Mouse (Mus musculus): ENCODE results near the gene Tcaf2. TPM values are rescaled to one million over a fixed set of nuclear protein-coding genes. Genes with fewer than 3 reads are reported as not detected.

Tcaf2 gene
- polyA plus RNA-seq, 1 experiment from 2014 or later: 2.1 TPM

- Histone ChIP-seq H3K36me3 (ENCODE audit: control insufficient read depth, insufficient read depth, low read length) (no peaks in the 10 kb centered on the region), H3K4me2 (ENCODE audit: low read depth, low read length, severe bottlenecking) (no peak overlapping the region), H3K4me3 (ENCODE audit: low read depth, low read length) (no peak overlapping the region), H3K27ac (ENCODE audit: low read depth, low read length) (no peak overlapping the region), H3K9me3 (ENCODE audit: control insufficient read depth, low read length) (no peaks in the 10 kb centered on the region), H3K4me1 (replicated peaks; ENCODE audit: control insufficient read depth, insufficient read depth, low read length) (no peaks in the 10 kb centered on the region), H3K27me3 (ENCODE audit: control insufficient read depth, insufficient read depth, low read length) (no peaks in the 10 kb centered on the region), H3K9ac (ENCODE audit: low read length) (no peak overlapping the region)
- WGBS: 84% methylated on average over 5 of the region's 5 CpGs
- no peak for ATAC-seq (replicated peaks; ENCODE audit: low FRiP score)
- DNase-seq (ENCODE audit: low spot score): no peak
Measured at GRCm38 (mm10) chr6:42586569-42586968, 58.5 kb downstream of the Tcaf2 start.

- Histone ChIP-seq H3K27me3 (ENCODE audit: control insufficient read depth, insufficient read depth, low read length) (no peaks in the 10 kb centered on the region), H3K4me3 (ENCODE audit: low read depth, low read length) (no peak overlapping the region), H3K4me1 (replicated peaks; ENCODE audit: control insufficient read depth, insufficient read depth, low read length) (no peaks in the 10 kb centered on the region), H3K36me3 (ENCODE audit: control insufficient read depth, insufficient read depth, low read length) (no peaks in the 10 kb centered on the region), H3K9me3 (ENCODE audit: control insufficient read depth, low read length) (no peaks in the 10 kb centered on the region), H3K9ac (ENCODE audit: low read length) (no peak overlapping the region), H3K4me2 (ENCODE audit: low read depth, low read length, severe bottlenecking) (no peak overlapping the region), H3K27ac (ENCODE audit: low read depth, low read length) (no peak overlapping the region)
- WGBS: 0% methylated on average over 7 of the region's 7 CpGs
- ATAC-seq (replicated peaks; ENCODE audit: low FRiP score): peak; percentile 44; the same call in 1 of the 2 replicates
- DNase-seq (ENCODE audit: low spot score): peak; percentile 76
Measured at GRCm38 (mm10) chr6:42583488-42583872, 61.6 kb downstream of the Tcaf2 start.

GRCm38 (mm10) chr6:42582741-42583487, 62.1 kb downstream of the Tcaf2 start:
- H3K36me3 ChIP-seq (ENCODE audit: control insufficient read depth, insufficient read depth, low read length): no peaks in the 10 kb centered on the region
- no peaks in the 10 kb centered on the region for H3K4me1 ChIP-seq (replicated peaks; ENCODE audit: control insufficient read depth, insufficient read depth, low read length)
- no peak for DNase-seq (ENCODE audit: low spot score)
- no peak overlapping the region for H3K27ac ChIP-seq (ENCODE audit: low read depth, low read length)
- no peak overlapping the region for H3K4me3 ChIP-seq (ENCODE audit: low read depth, low read length)
- ATAC-seq (replicated peaks; ENCODE audit: low FRiP score): no peak
- no peak overlapping the region for H3K4me2 ChIP-seq (ENCODE audit: low read depth, low read length, severe bottlenecking)
- H3K9ac ChIP-seq (ENCODE audit: low read length): no peak overlapping the region
- no peaks in the 10 kb centered on the region for H3K27me3 ChIP-seq (ENCODE audit: control insufficient read depth, insufficient read depth, low read length)
- H3K9me3 ChIP-seq (ENCODE audit: control insufficient read depth, low read length): no peaks in the 10 kb centered on the region
- 66% methylated on average over 9 of the region's 9 CpGs for WGBS

GRCm38 (mm10) chr6:42578678-42579077, 66.4 kb downstream of the Tcaf2 start:
- ATAC-seq (replicated peaks; ENCODE audit: low FRiP score) (no peak), DNase-seq (ENCODE audit: low spot score) (no peak)
- 89% methylated on average over 4 of the region's 4 CpGs for WGBS
- Histone ChIP-seq H3K27me3 (ENCODE audit: control insufficient read depth, insufficient read depth, low read length) (no peaks in the 10 kb centered on the region), H3K9me3 (ENCODE audit: control insufficient read depth, low read length) (no peaks in the 10 kb centered on the region), H3K27ac (ENCODE audit: low read depth, low read length) (no peak overlapping the region), H3K4me3 (ENCODE audit: low read depth, low read length) (no peak overlapping the region), H3K4me1 (replicated peaks; ENCODE audit: control insufficient read depth, insufficient read depth, low read length) (no peaks in the 10 kb centered on the region), H3K36me3 (ENCODE audit: control insufficient read depth, insufficient read depth, low read length) (no peaks in the 10 kb centered on the region), H3K9ac (ENCODE audit: low read length) (no peak overlapping the region), H3K4me2 (ENCODE audit: low read depth, low read length, severe bottlenecking) (no peak overlapping the region)

GRCm38 (mm10) chr6:42577433-42577832, 67.6 kb downstream of the Tcaf2 start:
- no peak for ATAC-seq (replicated peaks; ENCODE audit: low FRiP score)
- no peak overlapping the region for H3K4me3 ChIP-seq (ENCODE audit: low read depth, low read length)
- no peak overlapping the region for H3K4me2 ChIP-seq (ENCODE audit: low read depth, low read length, severe bottlenecking)
- H3K9me3 ChIP-seq (ENCODE audit: control insufficient read depth, low read length): no peaks in the 10 kb centered on the region
- DNase-seq (ENCODE audit: low spot score): no peak
- H3K36me3 ChIP-seq (ENCODE audit: control insufficient read depth, insufficient read depth, low read length): no peaks in the 10 kb centered on the region
- H3K4me1 ChIP-seq (replicated peaks; ENCODE audit: control insufficient read depth, insufficient read depth, low read length): no peaks in the 10 kb centered on the region
- no peak overlapping the region for H3K27ac ChIP-seq (ENCODE audit: low read depth, low read length)
- 97% methylated on average over 2 of the region's 2 CpGs for WGBS
- no peaks in the 10 kb centered on the region for H3K27me3 ChIP-seq (ENCODE audit: control insufficient read depth, insufficient read depth, low read length)
- H3K9ac ChIP-seq (ENCODE audit: low read length): no peak overlapping the region

Other genes with a start within 250 kb of the Tcaf2 start
- gene Tas2r143, start 245.0 kb downstream of the Tcaf2 start, polyA plus RNA-seq (2014; fragmentation: Nextera tagmentation; extraction: Ambion mirVana): not detected in 2 replicates
- not detected in 2 replicates for gene Tas2r135, start 239.8 kb downstream of the Tcaf2 start, polyA plus RNA-seq (2014; fragmentation: Nextera tagmentation; extraction: Ambion mirVana)
- gene Tas2r126, start 210.7 kb downstream of the Tcaf2 start, polyA plus RNA-seq (2014; fragmentation: Nextera tagmentation; extraction: Ambion mirVana): not detected in 2 replicates
- gene Olfr458, start 180.1 kb downstream of the Tcaf2 start, polyA plus RNA-seq (2014; fragmentation: Nextera tagmentation; extraction: Ambion mirVana): not detected in 2 replicates
- gene Olfr457, start 168.9 kb downstream of the Tcaf2 start, polyA plus RNA-seq (2014; fragmentation: Nextera tagmentation; extraction: Ambion mirVana): not detected in 2 replicates
- gene Olfr456, start 158.0 kb downstream of the Tcaf2 start, polyA plus RNA-seq (2014; fragmentation: Nextera tagmentation; extraction: Ambion mirVana): not detected in 2 replicates
- not detected in 2 replicates for gene Olfr455, start 97.7 kb downstream of the Tcaf2 start, polyA plus RNA-seq (2014; fragmentation: Nextera tagmentation; extraction: Ambion mirVana)
- not detected in 2 replicates for gene Tcaf3, start 47.6 kb downstream of the Tcaf2 start, polyA plus RNA-seq (2014; fragmentation: Nextera tagmentation; extraction: Ambion mirVana)
- 134 and 143 TPM in 2 replicates for gene Tcaf1, start 64.8 kb upstream of the Tcaf2 start, polyA plus RNA-seq (2014; fragmentation: Nextera tagmentation; extraction: Ambion mirVana)
- not detected in 2 replicates for gene Olfr453, start 94.1 kb upstream of the Tcaf2 start, polyA plus RNA-seq (2014; fragmentation: Nextera tagmentation; extraction: Ambion mirVana)
- gene Olfr38, start 111.2 kb upstream of the Tcaf2 start, polyA plus RNA-seq (2014; fragmentation: Nextera tagmentation; extraction: Ambion mirVana): not detected in 2 replicates
- gene Olfr452, start 139.8 kb upstream of the Tcaf2 start, polyA plus RNA-seq (2014; fragmentation: Nextera tagmentation; extraction: Ambion mirVana): not detected in 2 replicates
- gene Olfr450, start 166.7 kb upstream of the Tcaf2 start, polyA plus RNA-seq (2014; fragmentation: Nextera tagmentation; extraction: Ambion mirVana): not detected in 2 replicates
- gene Olfr449, start 189.1 kb upstream of the Tcaf2 start, polyA plus RNA-seq (2014; fragmentation: Nextera tagmentation; extraction: Ambion mirVana): not detected in 2 replicates
- gene Olfr448, start 245.2 kb upstream of the Tcaf2 start, polyA plus RNA-seq (2014; fragmentation: Nextera tagmentation; extraction: Ambion mirVana): not detected in 2 replicates